Mouse (Mus musculus): ENCODE measurements at regions not wholly inside any gene's neighbourhood (a gene's known extent, or its start where the extent isn't known, plus 50 kb on each side); places are given as distances from the start of the nearest gene placed in this dataset.

DNA sequence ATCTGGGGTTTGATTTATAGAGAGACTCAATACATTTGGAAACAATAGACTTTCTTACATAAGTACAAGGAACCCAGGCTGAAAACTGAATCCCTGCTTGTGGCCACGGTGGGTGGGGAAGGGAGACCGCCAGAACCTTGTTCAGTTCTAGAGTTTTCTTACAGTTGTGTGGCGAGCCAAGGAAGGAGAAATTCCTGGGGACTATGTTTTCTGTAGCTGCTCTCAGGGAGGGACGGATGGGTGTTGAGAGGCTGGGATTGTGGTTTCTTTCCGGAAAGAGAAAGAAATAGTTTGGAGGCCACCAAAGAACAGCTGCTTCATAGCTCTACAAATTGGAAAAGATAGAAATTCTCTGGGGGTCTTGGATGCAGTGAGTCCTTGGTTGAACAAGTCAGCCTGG is 87.3 kb upstream of the Kazn start:
- Histone ChIP-seq H3K27me3 (replicated peaks) (no peaks in the 10 kb centered on the region), H3K27ac (ENCODE audit: insufficient read depth, low read depth) (no peak overlapping the region), H3K4me3 (replicated peaks in 1 of 3; ENCODE audit: low read depth in 2 of 3, low read length in 2 of 3, poor library complexity in 1 of 3) (no peak overlapping the region), H3K4me1 (ENCODE audit: control insufficient read depth in 1 of 2, insufficient read depth in 2 of 2) (no peaks in the 10 kb centered on the region), H3K4me2 (ENCODE audit: insufficient read depth, low read depth, poor library complexity, severe bottlenecking) (no peak overlapping the region), H3K36me3 (replicated peaks in 1 of 2; ENCODE audit: control insufficient read depth in 1 of 2, insufficient read depth in 1 of 2, low read length in 1 of 2) (no peaks in the 10 kb centered on the region), H3K79me2 (replicated peaks; ENCODE audit: control insufficient read depth, extremely low read depth, insufficient read depth, poor library complexity, severe bottlenecking) (no peaks in the 10 kb centered on the region), H3K9ac (ENCODE audit: insufficient read depth, low read depth) (no peak overlapping the region), H3K9me3 (replicated peaks; ENCODE audit: low read length) (peaks cover 43% of the 10 kb centered on the region)
- dilution Hi-C loops (cut with MboI; ENCODE audit: extremely low pct_ligation_motif_present, extremely low pct_unique_long_range_greater_than_20kb, low sequenced_read_pairs) (no loop called here), in situ Hi-C loops (cut with MboI; ENCODE audit: low pct_ligation_motif_present, low pct_unique_long_range_greater_than_20kb, low sequenced_read_pairs) (no loop called here)
- DNase-seq (ENCODE audit: extremely low read depth): no peak
- no peak for TF ChIP-seq EP300 (IDR thresholded peaks at IDR 0.05; ENCODE audit: low read length)
- TF ChIP-seq TCF12 (IDR thresholded peaks at IDR 0.05; ENCODE audit: low read depth, low read length): no peak
- TF ChIP-seq NELFE (IDR thresholded peaks at IDR 0.05; ENCODE audit: low read depth, low read length): no peak
- no peak for TF ChIP-seq IRF4 (IDR thresholded peaks at IDR 0.05; ENCODE audit: low read depth, low read length)
- TF ChIP-seq ZKSCAN1 (IDR thresholded peaks at IDR 0.05; ENCODE audit: borderline replicate concordance, low read depth, low read length): no peak
- no peak for TF ChIP-seq BHLHE40 (IDR thresholded peaks at IDR 0.05; ENCODE audit: low read depth, low read length)
- TF ChIP-seq MAZ (IDR thresholded peaks at IDR 0.05; ENCODE audit: low read depth, low read length): no peak
- TF ChIP-seq HCFC1 (IDR thresholded peaks at IDR 0.05; ENCODE audit: low read depth, low read length): no peak
- TF ChIP-seq CHD2 (IDR thresholded peaks at IDR 0.05; ENCODE audit: low read length): no peak
- TF ChIP-seq MAFK (IDR thresholded peaks at IDR 0.05; ENCODE audit: insufficient replicate concordance, low read length): no peak
- TF ChIP-seq USF2 (conservative IDR thresholded peaks at IDR 0.05; ENCODE audit: low read depth, low read length): no peak
- no peak for TF ChIP-seq PAX5 (IDR thresholded peaks at IDR 0.05; ENCODE audit: low read length)
- no peak for TF ChIP-seq ZC3H11A (IDR thresholded peaks at IDR 0.05; ENCODE audit: low read depth, low read length)
- TF ChIP-seq JUN (IDR thresholded peaks at IDR 0.05; ENCODE audit: insufficient read depth, low read depth, low read length): no peak
- no peak for TF ChIP-seq CHD1 (IDR thresholded peaks at IDR 0.05; ENCODE audit: low read depth, low read length)

DNA sequence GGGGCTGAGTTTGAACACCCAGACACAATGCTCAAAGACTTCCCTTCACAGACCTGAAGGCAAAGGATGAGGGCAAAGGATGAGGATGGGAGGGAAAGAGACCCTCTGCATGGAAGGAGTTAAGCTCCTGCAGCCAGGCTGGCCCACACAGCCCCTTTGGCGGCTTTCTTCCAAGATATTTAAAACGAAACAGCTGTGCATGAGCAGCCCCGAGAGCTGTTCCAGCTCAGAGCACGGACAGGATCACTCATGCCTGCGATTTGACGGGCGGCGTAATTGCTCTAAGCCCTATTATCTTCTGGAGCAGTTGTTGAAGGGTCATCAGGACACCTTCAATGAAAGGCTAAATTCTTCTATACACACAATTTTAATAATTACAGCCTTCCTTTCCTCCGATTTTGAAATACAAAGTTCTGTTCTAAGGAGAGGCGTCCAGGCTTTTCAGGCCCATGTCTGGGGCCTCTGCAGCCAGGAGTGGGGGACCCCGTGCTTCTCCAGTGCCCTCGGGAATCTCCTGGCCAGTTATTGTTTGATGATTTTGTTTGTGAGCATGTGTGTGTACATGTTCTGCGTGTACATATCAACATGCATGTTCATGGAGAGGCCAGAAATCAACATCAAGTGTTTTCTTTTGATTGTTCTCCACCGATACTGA is 82.1 kb upstream of the Kazn start:
- Histone ChIP-seq H3K4me1 (ENCODE audit: control insufficient read depth in 1 of 2, insufficient read depth in 2 of 2) (no peaks in the 10 kb centered on the region), H3K9ac (ENCODE audit: insufficient read depth, low read depth) (no peak overlapping the region), H3K27me3 (replicated peaks) (peaks cover 2% of the 10 kb centered on the region), H3K9me3 (replicated peaks; ENCODE audit: low read length) (peaks cover 42% of the 10 kb centered on the region), H3K4me3 (replicated peaks in 1 of 3; ENCODE audit: low read depth in 2 of 3, low read length in 2 of 3, poor library complexity in 1 of 3) (no peak overlapping the region), H3K36me3 (replicated peaks in 1 of 2; ENCODE audit: control insufficient read depth in 1 of 2, insufficient read depth in 1 of 2, low read length in 1 of 2) (no peaks in the 10 kb centered on the region), H3K4me2 (ENCODE audit: insufficient read depth, low read depth, poor library complexity, severe bottlenecking) (no peak overlapping the region), H3K27ac (ENCODE audit: insufficient read depth, low read depth) (no peak overlapping the region), H3K79me2 (replicated peaks; ENCODE audit: control insufficient read depth, extremely low read depth, insufficient read depth, poor library complexity, severe bottlenecking) (no peaks in the 10 kb centered on the region)
- dilution Hi-C loops (cut with MboI; ENCODE audit: extremely low pct_ligation_motif_present, extremely low pct_unique_long_range_greater_than_20kb, low sequenced_read_pairs): no loop called here
- in situ Hi-C loops (cut with MboI; ENCODE audit: low pct_ligation_motif_present, low pct_unique_long_range_greater_than_20kb, low sequenced_read_pairs): no loop called here
- no peak for DNase-seq (ENCODE audit: extremely low read depth)
- TF ChIP-seq ZNF384 (IDR thresholded peaks at IDR 0.05; ENCODE audit: low read depth, low read length): no peak
- TF ChIP-seq KAT2A (IDR thresholded peaks at IDR 0.05; ENCODE audit: insufficient replicate concordance, low read length): no peak
- TF ChIP-seq MAX (IDR thresholded peaks at IDR 0.05; ENCODE audit: low read length): no peak
- no peak for TF ChIP-seq ZC3H11A (IDR thresholded peaks at IDR 0.05; ENCODE audit: low read depth, low read length)
- no peak for TF ChIP-seq ELF1 (IDR thresholded peaks at IDR 0.05; ENCODE audit: low read depth, low read length)
- no peak for TF ChIP-seq SIN3A (IDR thresholded peaks at IDR 0.05; ENCODE audit: low read length)
- no peak for TF ChIP-seq ETS1 (conservative IDR thresholded peaks at IDR 0.05; ENCODE audit: low read depth, low read length)
- no peak for TF ChIP-seq SMC3 (IDR thresholded peaks at IDR 0.05; ENCODE audit: low read depth, low read length)
- TF ChIP-seq HCFC1 (IDR thresholded peaks at IDR 0.05; ENCODE audit: low read depth, low read length): no peak
- TF ChIP-seq TCF12 (IDR thresholded peaks at IDR 0.05; ENCODE audit: low read depth, low read length): no peak
- no peak for TF ChIP-seq POLR2AphosphoS2 (IDR thresholded peaks at IDR 0.05; ENCODE audit: low read depth, low read length)
- TF ChIP-seq ZKSCAN1 (IDR thresholded peaks at IDR 0.05; ENCODE audit: borderline replicate concordance, low read depth, low read length): no peak
- TF ChIP-seq NRF1 (IDR thresholded peaks at IDR 0.05; ENCODE audit: low read depth, low read length): no peak
- no peak for TF ChIP-seq MEF2A (IDR thresholded peaks at IDR 0.05; ENCODE audit: borderline replicate concordance, low read depth, low read length)
- TF ChIP-seq USF1 (IDR thresholded peaks at IDR 0.05; ENCODE audit: low read depth, low read length): no peak
- TF ChIP-seq PAX5 (IDR thresholded peaks at IDR 0.05; ENCODE audit: low read length): no peak
- TF ChIP-seq MAFK (IDR thresholded peaks at IDR 0.05; ENCODE audit: insufficient replicate concordance, low read length): no peak
- TF ChIP-seq JUN (IDR thresholded peaks at IDR 0.05; ENCODE audit: insufficient read depth, low read depth, low read length): no peak
- no peak for TF ChIP-seq IRF4 (IDR thresholded peaks at IDR 0.05; ENCODE audit: low read depth, low read length)

Measured in CH12.LX (cell line).